Mouse (Mus musculus): Measurements from ENCODE around the gene Ipo13. TPM values are rescaled to one million over a fixed set of nuclear protein-coding genes. Genes with fewer than 3 reads are reported as not detected.

The Ipo13 gene
- polyA plus RNA-seq, 1 experiment from 2014 or later, result 15.8 TPM

DNA sequence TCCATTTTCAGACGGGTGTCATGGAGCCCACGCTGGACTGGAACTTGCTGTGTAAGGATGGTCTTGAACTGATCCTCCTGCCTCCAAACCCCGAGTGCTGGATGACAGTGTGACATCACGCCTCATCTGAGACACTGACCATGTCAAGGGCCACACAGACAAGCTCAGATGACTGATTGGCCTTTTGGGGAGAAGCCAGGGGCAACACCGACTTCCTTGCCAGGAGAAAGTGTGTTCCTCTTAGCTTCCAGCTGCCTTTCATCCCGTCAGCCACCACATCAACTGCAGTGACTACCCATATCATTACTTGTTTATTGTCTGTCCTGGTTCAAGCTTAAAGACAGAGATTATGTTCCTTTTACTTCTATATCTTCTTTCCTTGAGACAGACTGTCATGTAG is 10.1 kb upstream of the Ipo13 start:
- Histone ChIP-seq H3K27me3 (replicated peaks; ENCODE audit: control insufficient read depth, insufficient read depth, low read length) (peaks cover 37% of the 10 kb centered on the region), H3K4me3 (ENCODE audit: low read depth, low read length) (no peak overlapping the region), H3K36me3 (ENCODE audit: control insufficient read depth, insufficient read depth) (no peaks in the 10 kb centered on the region), H3K9me3 (ENCODE audit: control insufficient read depth) (no peaks in the 10 kb centered on the region), H3K9ac (ENCODE audit: low read depth, low read length) (no peak overlapping the region), H3K4me2 (replicated peaks; ENCODE audit: low read depth) (no peak overlapping the region), H3K27ac (ENCODE audit: low read depth, low read length) (no peak overlapping the region), H3K4me1 (replicated peaks; ENCODE audit: control insufficient read depth, insufficient read depth, low read length) (no peaks in the 10 kb centered on the region)
- TF ChIP-seq CTCF (IDR thresholded peaks at IDR 0.05; ENCODE audit: low read depth), result no peak
- ATAC-seq, result no peak
- WGBS, result 59% methylated on average over 6 of the region's 6 CpGs

DNA sequence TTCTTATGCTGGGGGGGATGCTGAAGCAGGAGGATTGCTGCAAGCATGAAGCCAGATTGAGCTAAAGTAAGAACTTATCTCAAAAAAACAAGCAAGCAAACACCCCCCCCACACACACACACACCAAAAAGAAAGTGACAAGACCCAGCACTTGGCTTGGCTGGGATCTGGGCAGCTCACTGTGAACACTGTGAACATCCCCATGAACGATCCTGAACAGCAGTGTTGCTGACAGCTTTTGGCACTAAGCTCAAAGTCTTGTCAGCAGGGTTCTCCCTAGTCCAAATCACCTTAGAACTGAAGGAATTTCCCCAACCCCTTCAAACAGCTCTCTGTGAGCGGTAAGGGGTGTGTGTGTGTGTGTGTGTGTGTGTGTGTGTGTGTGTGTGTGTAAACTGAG is 8.7 kb upstream of the Ipo13 start:
- no peak for ATAC-seq
- 59% methylated on average over 2 of the region's 2 CpGs for WGBS
- H3K27me3 ChIP-seq (replicated peaks; ENCODE audit: control insufficient read depth, insufficient read depth, low read length), result peaks cover 36% of the 10 kb centered on the region
- no peak overlapping the region for H3K4me3 ChIP-seq (ENCODE audit: low read depth, low read length)
- no peaks in the 10 kb centered on the region for H3K9me3 ChIP-seq (ENCODE audit: control insufficient read depth)
- no peak overlapping the region for H3K27ac ChIP-seq (ENCODE audit: low read depth, low read length)
- TF ChIP-seq CTCF (IDR thresholded peaks at IDR 0.05; ENCODE audit: low read depth), result no peak
- H3K4me2 ChIP-seq (replicated peaks; ENCODE audit: low read depth), result no peak overlapping the region
- no peaks in the 10 kb centered on the region for H3K36me3 ChIP-seq (ENCODE audit: control insufficient read depth, insufficient read depth)
- H3K4me1 ChIP-seq (replicated peaks; ENCODE audit: control insufficient read depth, insufficient read depth, low read length), result no peaks in the 10 kb centered on the region
- no peak overlapping the region for H3K9ac ChIP-seq (ENCODE audit: low read depth, low read length)

DNA sequence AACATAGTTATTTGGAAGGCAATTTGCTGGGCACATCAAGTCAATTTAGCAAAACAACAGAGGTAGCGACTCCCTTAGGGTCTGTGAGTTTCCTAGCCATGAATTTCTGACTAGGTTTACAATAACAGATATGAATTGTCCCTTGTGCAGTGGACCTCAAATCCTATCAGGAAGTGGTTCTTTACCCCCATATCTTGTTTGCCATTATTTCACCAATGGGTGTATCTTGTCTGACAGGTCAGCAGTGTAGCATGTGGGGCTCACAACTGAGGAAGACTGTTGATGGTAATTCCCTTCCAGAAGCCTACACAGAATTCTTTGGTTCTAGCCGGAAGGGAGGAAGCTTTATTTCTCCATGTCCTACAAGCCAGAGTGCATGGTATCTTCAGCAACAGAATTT is 6.6 kb upstream of the Ipo13 start:
- WGBS, result 84% methylated on average over 2 of the region's 2 CpGs
- Histone ChIP-seq H3K9ac (ENCODE audit: low read depth, low read length) (no peak overlapping the region), H3K4me3 (ENCODE audit: low read depth, low read length) (no peak overlapping the region), H3K27me3 (replicated peaks; ENCODE audit: control insufficient read depth, insufficient read depth, low read length) (peaks cover 16% of the 10 kb centered on the region), H3K4me1 (replicated peaks; ENCODE audit: control insufficient read depth, insufficient read depth, low read length) (no peaks in the 10 kb centered on the region), H3K9me3 (ENCODE audit: control insufficient read depth) (no peaks in the 10 kb centered on the region), H3K36me3 (ENCODE audit: control insufficient read depth, insufficient read depth) (no peaks in the 10 kb centered on the region), H3K27ac (ENCODE audit: low read depth, low read length) (no peak overlapping the region), H3K4me2 (replicated peaks; ENCODE audit: low read depth) (no peak overlapping the region)
- no peak for TF ChIP-seq CTCF (IDR thresholded peaks at IDR 0.05; ENCODE audit: low read depth)
- ATAC-seq, result no peak

DNA sequence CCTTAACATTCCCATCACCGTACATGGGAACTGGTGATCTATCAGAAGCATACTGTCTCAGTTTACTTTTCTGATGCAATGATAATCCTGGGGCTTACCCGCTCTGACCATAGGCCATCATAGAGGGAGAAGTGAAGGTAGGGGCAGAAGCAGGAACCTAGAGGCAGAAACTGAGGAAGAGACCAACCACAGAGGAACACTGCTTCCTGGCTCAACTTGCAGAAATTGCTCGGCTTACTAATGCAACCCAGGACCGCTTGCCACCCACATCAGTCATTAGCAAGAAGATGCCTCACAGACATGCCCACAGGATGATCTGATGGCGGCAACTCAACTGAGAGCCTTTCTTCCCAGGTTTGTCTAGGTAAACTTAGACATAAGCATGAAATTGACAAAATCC is 4.0 kb upstream of the Ipo13 start:
- no peaks in the 10 kb centered on the region for H3K9me3 ChIP-seq (ENCODE audit: control insufficient read depth)
- H3K36me3 ChIP-seq (ENCODE audit: control insufficient read depth, insufficient read depth), result no peaks in the 10 kb centered on the region
- no peaks in the 10 kb centered on the region for H3K27me3 ChIP-seq (replicated peaks; ENCODE audit: control insufficient read depth, insufficient read depth, low read length)
- H3K9ac ChIP-seq (ENCODE audit: low read depth, low read length), result no peak overlapping the region
- H3K27ac ChIP-seq (ENCODE audit: low read depth, low read length), result no peak overlapping the region
- 70% methylated on average over 5 of the region's 5 CpGs for WGBS
- no peak for ATAC-seq
- H3K4me2 ChIP-seq (replicated peaks; ENCODE audit: low read depth), result no peak overlapping the region
- no peak overlapping the region for H3K4me3 ChIP-seq (ENCODE audit: low read depth, low read length)
- TF ChIP-seq CTCF (IDR thresholded peaks at IDR 0.05; ENCODE audit: low read depth), result no peak
- peaks cover 11% of the 10 kb centered on the region for H3K4me1 ChIP-seq (replicated peaks; ENCODE audit: control insufficient read depth, insufficient read depth, low read length)

DNA sequence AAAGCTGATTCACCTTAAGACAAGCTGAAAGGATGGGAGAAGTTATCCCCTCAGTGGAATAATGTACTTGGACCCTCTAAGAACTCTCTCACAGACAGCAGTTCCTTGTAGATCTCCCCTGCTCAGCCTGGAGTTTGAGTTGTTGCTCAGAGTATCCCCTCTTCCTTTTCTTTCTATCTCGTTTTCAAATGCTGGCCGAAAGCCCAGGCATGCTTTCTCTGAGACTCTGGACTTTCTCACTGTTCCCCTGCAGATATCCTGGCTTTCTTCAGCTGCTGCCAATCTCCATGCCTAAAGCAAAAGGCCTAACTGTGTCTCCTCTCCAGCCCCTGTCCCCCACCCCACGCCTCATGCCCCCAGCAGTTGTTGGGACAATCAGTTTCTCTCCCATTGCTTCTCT is 3.5 kb upstream of the Ipo13 start:
- H3K9me3 ChIP-seq (ENCODE audit: control insufficient read depth), result no peaks in the 10 kb centered on the region
- no peak overlapping the region for H3K4me2 ChIP-seq (replicated peaks; ENCODE audit: low read depth)
- H3K4me1 ChIP-seq (replicated peaks; ENCODE audit: control insufficient read depth, insufficient read depth, low read length), result peaks cover 11% of the 10 kb centered on the region
- H3K27ac ChIP-seq (ENCODE audit: low read depth, low read length), result no peak overlapping the region; the same call in 1 of the 2 replicates
- no peak for ATAC-seq
- H3K36me3 ChIP-seq (ENCODE audit: control insufficient read depth, insufficient read depth), result no peaks in the 10 kb centered on the region
- TF ChIP-seq CTCF (IDR thresholded peaks at IDR 0.05; ENCODE audit: low read depth), result no peak
- H3K9ac ChIP-seq (ENCODE audit: low read depth, low read length), result no peak overlapping the region
- H3K27me3 ChIP-seq (replicated peaks; ENCODE audit: control insufficient read depth, insufficient read depth, low read length), result no peaks in the 10 kb centered on the region
- WGBS, result 48% methylated on average over 3 of the region's 3 CpGs
- no peak overlapping the region for H3K4me3 ChIP-seq (ENCODE audit: low read depth, low read length)

DNA sequence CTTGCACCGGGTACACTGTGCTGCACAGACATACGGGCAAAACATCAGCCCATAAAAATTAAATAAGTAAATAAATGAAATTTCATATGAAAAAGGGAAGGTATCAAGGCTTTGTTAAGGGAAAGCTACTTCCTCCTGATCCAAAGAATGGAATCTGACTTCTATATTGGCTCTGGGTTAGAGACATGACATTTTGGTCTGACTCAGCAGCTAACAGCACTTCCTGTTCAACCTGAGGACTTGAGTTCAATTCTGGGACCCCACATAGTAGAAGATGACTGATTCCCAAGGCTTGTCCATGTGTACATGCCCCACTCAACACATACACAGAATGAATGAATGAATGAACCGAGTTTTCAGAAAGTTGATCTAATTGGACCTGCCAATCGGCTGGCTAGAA is 3.0 kb upstream of the Ipo13 start:
- no peaks in the 10 kb centered on the region for H3K9me3 ChIP-seq (ENCODE audit: control insufficient read depth)
- WGBS, result 81% methylated on average over 4 of the region's 4 CpGs

DNA sequence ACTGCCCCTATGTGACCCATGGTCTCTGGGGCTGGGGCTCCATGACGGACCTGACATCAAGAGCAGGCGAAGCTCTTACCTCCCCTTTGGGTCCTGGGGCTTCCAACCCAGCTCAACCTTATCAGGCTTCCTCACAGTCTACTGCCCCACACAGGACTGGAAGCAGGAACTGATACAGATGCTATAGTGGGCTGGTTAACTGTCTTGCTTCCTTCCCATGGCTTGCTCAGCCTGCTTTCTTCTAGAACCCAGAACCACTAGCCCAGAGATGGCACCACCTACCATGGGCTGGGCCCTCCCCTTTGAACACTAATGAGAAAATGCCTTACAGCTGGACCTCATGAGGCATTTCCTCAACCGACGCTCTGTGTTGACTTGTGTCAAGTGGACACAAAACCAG is 2.6 kb upstream of the Ipo13 start:
- no peak for TF ChIP-seq CTCF (IDR thresholded peaks at IDR 0.05; ENCODE audit: low read depth)
- H3K4me3 ChIP-seq (ENCODE audit: low read depth, low read length), result no peak overlapping the region
- no peaks in the 10 kb centered on the region for H3K9me3 ChIP-seq (ENCODE audit: control insufficient read depth)
- H3K9ac ChIP-seq (ENCODE audit: low read depth, low read length), result no peak overlapping the region
- ATAC-seq, result no peak
- H3K27ac ChIP-seq (ENCODE audit: low read depth, low read length), result no peak overlapping the region
- no peak overlapping the region for H3K4me2 ChIP-seq (replicated peaks; ENCODE audit: low read depth)
- H3K27me3 ChIP-seq (replicated peaks; ENCODE audit: control insufficient read depth, insufficient read depth, low read length), result no peaks in the 10 kb centered on the region
- H3K36me3 ChIP-seq (ENCODE audit: control insufficient read depth, insufficient read depth), result 0 out of 2 replicates have a peak, but pooled peaks cover under 1% of the 10 kb centered on the region
- H3K4me1 ChIP-seq (replicated peaks; ENCODE audit: control insufficient read depth, insufficient read depth, low read length), result peaks cover 11% of the 10 kb centered on the region
- 87% methylated on average over 4 of the region's 4 CpGs for WGBS

More for the DNA sequence above, 3.0 kb upstream of the Ipo13 start:
- no peak overlapping the region for H3K27ac ChIP-seq (ENCODE audit: low read depth, low read length)
- no peak overlapping the region for H3K4me2 ChIP-seq (replicated peaks; ENCODE audit: low read depth)
- no peaks in the 10 kb centered on the region for H3K27me3 ChIP-seq (replicated peaks; ENCODE audit: control insufficient read depth, insufficient read depth, low read length)
- no peak overlapping the region for H3K4me3 ChIP-seq (ENCODE audit: low read depth, low read length)
- H3K4me1 ChIP-seq (replicated peaks; ENCODE audit: control insufficient read depth, insufficient read depth, low read length), result peaks cover 11% of the 10 kb centered on the region
- H3K9ac ChIP-seq (ENCODE audit: low read depth, low read length), result no peak overlapping the region
- ATAC-seq, result no peak
- no peak for TF ChIP-seq CTCF (IDR thresholded peaks at IDR 0.05; ENCODE audit: low read depth)
- H3K36me3 ChIP-seq (ENCODE audit: control insufficient read depth, insufficient read depth), result no peaks in the 10 kb centered on the region
